Mouse (Mus musculus) kidney, postnatal 14 days (tissue): Measurements from ENCODE around the gene Ntrk2.

Source experiments
- DNase-seq: peaks from one replicate; pipeline ENCODE4 v3.0.0; 2022; ENCODE audit warnings: mixed read lengths

Ntrk2 gene

DNA sequence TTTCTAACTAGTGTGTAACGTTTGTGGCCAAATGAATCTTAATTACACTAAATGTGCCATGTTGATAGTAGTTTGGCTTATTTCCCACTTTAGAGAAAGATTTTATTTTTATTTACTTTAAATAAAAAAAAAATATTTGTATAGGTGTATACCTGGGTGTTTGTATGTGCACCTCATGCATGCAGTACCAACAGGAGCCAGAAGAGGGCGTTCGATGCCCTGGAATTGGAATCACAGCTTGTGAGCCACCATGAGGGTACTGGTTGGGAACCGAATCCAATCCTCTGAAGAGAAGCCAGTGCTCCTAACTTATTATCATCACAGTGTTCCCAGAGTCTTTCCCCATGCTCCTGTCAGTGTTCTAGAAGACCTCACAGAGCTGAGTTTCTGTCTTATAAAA, 42.2 kb downstream of the Ntrk2 start:
- no peak for DNase-seq

DNA sequence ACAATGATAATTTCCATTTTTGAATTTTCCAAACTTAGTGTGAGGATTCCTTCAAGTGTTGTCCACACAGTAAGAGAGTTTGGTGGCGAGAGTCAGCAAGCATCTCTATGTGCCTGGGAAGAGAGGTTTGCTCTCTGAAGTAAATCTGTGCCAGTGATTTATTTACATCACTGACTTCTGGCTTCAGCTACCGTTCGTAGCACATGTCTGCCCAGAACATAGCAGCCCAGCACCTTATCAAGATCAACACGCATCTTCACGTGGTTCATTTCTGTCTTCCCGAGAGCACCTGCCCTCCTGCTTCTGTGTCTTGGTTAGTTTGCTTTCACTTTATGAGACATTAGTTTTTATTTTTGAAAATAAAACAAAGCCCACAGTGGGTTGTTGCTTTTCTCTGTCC, 47.3 kb downstream of the Ntrk2 start:
- DNase-seq: no peak

DNA sequence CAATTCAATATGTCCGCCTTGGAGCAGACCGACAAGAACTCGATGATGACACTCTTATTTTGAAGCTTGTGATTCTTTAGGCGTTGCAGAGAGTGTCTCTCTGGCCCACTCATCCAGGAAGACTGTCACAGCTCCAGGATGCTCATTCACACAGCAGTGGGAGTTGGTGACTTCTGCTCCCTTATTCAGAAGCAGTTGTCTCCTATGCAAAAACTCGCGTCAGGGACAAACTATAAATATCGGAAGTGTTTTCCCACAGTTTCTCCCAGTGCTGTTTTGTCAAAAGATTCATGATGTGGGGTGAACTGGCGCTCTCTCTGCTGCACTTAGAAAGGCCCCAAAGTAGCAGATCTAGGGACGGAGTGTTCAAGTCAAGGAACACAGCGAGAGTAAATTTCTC, 59.9 kb downstream of the Ntrk2 start:
- no peak for DNase-seq

- DNase-seq: no peak
Observed at GRCm38 (mm10) chr13:58866776-58867435, 60.5 kb downstream of the Ntrk2 start.

GRCm38 (mm10) chr13:58882468-58882867, 76.1 kb downstream of the Ntrk2 start:
- no peak for DNase-seq

GRCm38 (mm10) chr13:58882916-58883315, 76.5 kb downstream of the Ntrk2 start:
- DNase-seq: no peak

- no peak for DNase-seq
Observed at GRCm38 (mm10) chr13:58886108-58886507, 79.7 kb downstream of the Ntrk2 start.

GRCm38 (mm10) chr13:58896254-58896910, 90.0 kb downstream of the Ntrk2 start:
- DNase-seq: no peak

DNA sequence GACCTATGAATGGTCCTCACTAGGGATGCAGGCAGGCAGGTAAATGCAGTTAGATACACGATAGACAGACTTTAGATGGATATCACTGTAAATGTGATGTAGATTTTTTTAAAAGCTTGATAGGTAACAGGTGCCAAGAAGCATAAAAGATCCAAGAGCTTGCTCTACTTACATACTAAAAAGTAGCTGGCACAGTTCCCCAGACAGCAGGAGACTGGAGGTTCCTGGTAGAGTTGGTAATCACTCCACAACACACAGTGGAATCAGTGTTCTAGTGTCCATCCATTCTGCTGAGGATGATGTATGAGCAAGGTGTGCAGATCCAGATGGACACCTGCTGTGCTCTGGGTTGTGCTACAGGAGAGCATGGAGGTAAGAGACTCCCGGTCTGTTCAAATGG, 93.0 kb downstream of the Ntrk2 start:
- DNase-seq: no peak

DNA sequence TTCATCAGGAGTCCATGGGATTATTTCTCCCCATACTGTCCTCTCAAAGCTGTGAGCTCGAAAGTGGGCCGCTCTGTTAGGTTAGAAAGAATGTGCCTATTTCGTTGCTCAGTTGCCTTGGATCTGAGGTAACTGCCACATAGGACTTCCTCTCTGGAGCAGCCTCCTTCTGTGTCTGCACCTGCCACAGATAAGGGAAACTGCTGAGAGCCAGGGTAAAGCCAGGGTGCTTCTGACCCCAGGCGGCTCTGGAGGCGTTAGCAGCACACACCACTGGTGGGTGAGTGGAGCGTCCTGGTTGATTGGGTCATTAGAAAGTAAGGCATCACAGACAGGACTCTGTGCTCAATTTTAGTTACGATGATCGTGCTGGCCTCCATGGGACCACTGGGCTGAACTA, 95.9 kb downstream of the Ntrk2 start:
- DNase-seq: no peak

DNA sequence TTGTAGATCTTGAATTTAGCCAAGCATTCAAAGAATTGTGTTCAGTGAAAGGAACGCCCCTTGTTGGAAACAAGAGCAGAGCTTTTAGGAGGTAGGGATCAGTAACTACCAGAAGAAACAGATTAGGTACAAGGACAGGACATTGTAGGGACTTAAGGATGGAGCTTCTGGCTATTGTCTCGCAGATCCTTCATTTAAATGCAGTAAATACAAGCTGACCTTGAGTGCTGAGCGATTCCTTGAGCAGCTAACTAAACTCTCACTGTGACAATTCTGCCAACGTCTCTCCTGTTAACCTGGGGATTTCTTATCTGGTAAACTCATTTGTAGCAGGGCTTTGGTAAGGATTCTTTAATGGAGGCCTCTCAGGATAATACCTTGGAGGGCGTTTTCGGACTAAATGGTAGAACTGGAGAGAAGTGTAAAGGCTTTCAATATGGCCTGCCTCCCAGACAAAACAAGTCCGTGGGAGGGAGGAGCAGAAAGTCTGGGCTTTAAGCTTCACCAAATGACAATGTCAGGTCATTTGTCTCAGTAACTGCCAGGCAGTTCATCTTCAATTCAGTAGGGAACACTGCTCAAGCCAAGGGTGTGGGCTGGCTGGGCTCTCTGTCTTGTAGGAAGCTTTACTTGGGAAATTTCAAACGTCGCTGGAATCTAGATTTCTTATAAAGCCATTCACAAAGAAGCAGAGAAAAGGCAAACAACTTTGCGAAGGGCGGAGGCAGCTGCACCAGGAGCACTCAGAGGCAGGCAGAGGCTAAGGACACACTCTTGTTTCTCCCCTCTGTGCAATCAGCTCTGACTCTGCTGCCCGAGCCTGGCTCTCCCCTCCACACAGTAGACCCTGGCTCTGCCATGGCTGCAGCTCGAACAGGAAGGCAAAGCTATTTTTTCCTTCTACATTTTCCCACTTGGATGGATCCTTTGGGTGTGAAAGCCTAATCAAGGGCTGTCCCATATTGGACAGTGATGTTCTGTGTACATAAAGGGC, 98.7 kb downstream of the Ntrk2 start:
- no peak for DNase-seq

DNA sequence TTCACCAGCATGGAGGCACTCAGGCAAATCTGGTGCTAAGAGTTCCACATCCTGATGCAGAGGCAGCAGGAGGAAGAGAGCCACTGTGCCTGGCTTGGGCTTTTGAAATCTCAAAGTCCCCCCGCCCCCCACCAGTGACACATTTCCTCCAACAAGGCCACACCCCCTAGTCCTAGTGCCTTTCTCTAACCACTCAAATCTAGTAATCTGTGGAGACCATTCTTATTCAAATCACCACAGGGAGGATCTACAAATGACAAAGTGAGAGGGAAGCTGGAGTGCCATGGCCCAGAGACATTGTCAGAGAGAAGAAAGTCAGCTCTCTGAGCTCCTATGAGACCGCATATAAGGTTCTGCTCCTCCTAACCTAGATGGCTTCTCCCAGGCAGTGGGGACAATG, 105.6 kb downstream of the Ntrk2 start:
- no peak for DNase-seq

- no peak for DNase-seq
Observed at GRCm38 (mm10) chr13:58912559-58912958, 106.2 kb downstream of the Ntrk2 start.

DNA sequence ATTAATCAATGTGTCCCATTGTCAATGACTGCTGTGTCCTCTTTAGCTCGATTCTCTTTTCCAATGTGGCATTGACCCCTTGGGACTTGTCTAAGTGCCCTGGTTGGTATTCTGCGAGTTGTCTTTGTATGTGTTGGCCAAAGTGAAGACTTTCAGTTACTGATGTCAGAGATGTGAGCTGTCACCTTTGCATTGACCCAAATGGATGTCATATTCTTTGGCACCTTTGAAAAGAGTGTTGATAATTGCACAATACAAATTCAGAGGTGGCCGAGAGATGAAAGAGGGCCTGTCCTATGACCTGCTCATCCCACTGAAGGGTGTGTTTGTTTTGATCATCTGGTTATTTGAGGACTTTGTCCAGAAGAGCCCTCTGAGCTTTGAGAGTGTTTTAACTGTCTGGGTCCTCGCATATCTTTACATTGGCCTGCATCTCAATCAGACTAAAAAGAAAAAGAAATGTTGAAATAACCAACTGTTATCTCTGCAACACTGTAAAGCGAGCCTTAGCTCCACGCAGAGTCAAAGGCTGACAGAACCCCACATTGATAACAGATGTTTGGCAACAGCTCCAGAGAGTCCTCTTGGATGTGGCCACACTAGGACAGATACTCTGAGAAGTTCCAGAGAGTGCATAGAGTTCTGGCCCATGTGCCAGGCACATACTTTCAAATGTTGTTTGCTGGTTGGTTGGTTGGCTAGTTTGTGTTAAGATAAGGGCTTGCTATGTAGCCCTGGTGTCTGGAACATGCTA, 107.9 kb downstream of the Ntrk2 start:
- DNase-seq: no peak

- no peak for DNase-seq
Observed at GRCm38 (mm10) chr13:58916348-58916747, 110.0 kb downstream of the Ntrk2 start.

- DNase-seq: no peak
Observed at GRCm38 (mm10) chr13:58920241-58920640, 113.9 kb downstream of the Ntrk2 start.

DNA sequence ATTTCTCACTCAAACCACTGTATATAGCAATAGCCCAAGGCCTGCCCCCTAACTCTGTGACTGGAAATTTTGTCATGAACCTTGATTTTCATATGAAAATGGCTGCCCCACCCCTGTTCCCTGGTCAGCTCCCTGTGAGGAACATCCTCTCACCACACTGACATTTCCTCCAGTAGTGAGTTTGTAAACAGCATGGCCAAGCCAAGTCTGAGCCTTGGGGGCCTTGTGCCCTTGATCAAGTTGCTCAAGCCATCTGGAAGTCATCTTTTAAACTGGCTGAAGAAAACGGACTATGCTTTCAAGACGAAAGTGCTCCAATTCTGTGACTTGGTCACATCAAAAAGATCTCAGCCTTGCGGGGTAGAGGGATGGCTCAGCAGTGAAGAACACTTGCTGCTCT, 114.9 kb downstream of the Ntrk2 start:
- DNase-seq: no peak

DNA sequence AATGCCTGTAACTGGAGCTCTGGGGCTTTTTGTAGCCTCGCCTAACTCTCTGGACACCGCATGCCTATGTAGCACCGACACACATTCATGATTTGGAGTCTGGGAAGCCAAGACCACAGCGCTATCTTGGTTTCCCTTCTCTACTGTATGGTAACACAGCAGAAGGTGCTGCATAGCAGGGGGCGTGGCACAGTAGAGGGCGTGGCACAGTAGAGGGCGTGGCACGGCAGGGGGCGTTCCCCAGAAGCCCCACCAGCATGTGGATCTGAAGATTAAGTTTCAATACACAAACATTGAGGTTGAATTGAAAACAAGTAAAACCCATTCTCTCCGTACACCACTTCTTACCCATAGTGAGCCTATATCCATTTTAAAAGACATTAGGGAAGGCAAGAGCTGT, 115.3 kb downstream of the Ntrk2 start:
- DNase-seq: no peak

- no peak for DNase-seq
Observed at GRCm38 (mm10) chr13:58922174-58922573, 115.8 kb downstream of the Ntrk2 start.

- DNase-seq: no peak
Observed at GRCm38 (mm10) chr13:58923496-58923895, 117.1 kb downstream of the Ntrk2 start.

DNA sequence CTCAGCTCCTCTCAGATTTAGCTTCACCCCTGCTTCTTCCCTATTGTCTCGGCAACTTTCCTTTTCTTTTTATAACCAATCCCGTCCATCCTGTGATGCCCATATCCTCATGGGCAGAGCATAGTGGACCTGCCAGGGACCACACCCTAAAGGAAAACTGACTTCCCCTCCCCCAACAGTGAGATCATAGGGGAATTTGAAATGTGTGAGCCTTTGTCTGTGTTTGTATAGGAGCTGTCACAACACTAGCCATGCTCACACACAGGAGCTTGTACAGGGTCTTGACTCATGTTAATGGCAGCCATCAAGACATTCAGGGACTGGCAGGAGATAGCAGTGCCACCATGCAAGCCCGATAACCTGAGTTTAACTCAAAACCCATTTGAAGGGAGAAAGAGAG, 118.1 kb downstream of the Ntrk2 start:
- no peak for DNase-seq

DNA sequence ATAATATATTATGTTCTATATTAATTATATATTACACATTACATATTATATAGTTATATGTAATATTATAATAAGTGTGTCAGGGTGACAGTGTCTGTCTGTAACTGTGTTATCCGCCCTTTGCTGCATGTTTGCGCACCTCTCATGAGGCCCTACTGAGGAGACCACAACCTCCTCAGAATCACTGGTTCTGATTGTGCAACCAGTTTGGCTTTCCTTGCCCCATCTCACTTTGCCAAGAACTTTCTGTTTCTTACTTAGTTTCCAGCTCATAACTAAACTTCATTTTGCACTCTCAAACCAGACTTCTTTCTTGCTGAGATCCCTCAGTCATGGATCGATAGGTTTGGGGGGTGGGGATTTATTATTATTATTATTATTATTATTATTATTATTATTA, 120.8 kb downstream of the Ntrk2 start:
- DNase-seq: no peak

DNA sequence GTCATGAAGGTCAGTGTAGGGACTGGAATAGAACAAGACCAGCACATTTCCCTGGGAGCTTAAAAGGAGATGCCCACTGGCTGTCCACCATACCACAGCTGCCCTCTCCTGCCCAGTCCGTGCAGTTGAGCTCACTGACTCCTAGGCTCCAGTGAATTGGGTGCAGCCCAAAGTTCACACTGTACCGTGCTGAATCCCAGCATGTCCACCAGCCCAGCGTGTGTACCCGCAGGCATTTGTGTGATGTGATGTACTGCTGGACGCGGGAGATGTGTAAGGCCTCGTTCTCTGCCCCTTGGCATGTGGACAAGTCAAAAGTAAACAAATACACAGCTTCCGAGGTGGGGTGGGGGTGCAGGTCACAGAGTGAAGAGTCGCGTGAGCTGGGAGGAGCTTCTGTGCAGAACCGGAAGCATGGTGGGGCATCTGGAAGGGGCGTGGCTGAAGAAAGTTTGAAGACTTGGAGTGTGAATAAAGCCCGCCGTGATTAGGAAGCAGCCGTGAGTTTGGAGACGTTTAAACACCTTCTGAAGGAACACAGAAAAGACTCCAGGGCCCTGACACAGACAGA, 121.4 kb downstream of the Ntrk2 start:
- DNase-seq: no peak
